Mouse (Mus musculus) hindbrain, embryonic 11.5 days (tissue): ENCODE data around the gene Phlda1. TPM values are rescaled to one million over a fixed set of nuclear protein-coding genes. Genes with fewer than 3 reads are reported as not detected.
A peak's percentile ranks its signal among the peaks of the same experiment; 100 is the strongest.
"Not testable (repeated sequence)": the region's sequence is repeated elsewhere in the genome, so short reads cannot be mapped to it uniquely, and the experiment has no call there.

Experiments
- ATAC-seq: fragments of 200-750 bp; cut with Nextera tagmentation; 2 replicates; pipeline ENCODE4 v1.8.0; 2017; ENCODE audit warnings: mild to moderate bottlenecking, moderate TSS enrichment, moderate library complexity; ENCODE audit not compliant: low FRiP score
- DNase-seq: peaks from one replicate; pipeline ENCODE4 v3.0.0-alpha.2; 2015; ENCODE audit warnings: low spot score
- H3K27ac ChIP-seq: fragments of 300-500 bp; sonication (generic); 2 replicates; pipeline ENCODE4 v1.5.1; 2014; ENCODE audit warnings: mild to moderate bottlenecking, low read depth, low read length
- H3K27me3 ChIP-seq: fragments of 300-500 bp; sonication (generic); 2 replicates; pipeline ENCODE4 v1.6.1; 2014; ENCODE audit warnings: mild to moderate bottlenecking, low read length, moderate library complexity, mixed read lengths; ENCODE audit not compliant: control insufficient read depth, insufficient read depth
- H3K36me3 ChIP-seq: fragments of 300-500 bp; sonication (generic); 2 replicates; pipeline ENCODE4 v1.6.1; 2014; ENCODE audit warnings: mild to moderate bottlenecking, low read length, moderate library complexity, mixed read lengths; ENCODE audit not compliant: control insufficient read depth, insufficient read depth
- H3K4me1 ChIP-seq: fragments of 300-500 bp; sonication (generic); replicated peaks from 2 replicates; pipeline ENCODE4 v1.6.1; 2014; ENCODE audit warnings: low read length, mixed read lengths; ENCODE audit not compliant: control insufficient read depth, insufficient read depth
- H3K4me2 ChIP-seq: fragments of 300-500 bp; sonication (generic); replicated peaks from 2 replicates; pipeline ENCODE4 v1.6.1; 2014; ENCODE audit warnings: mild to moderate bottlenecking, low read depth, low read length
- H3K4me3 ChIP-seq: fragments of 300-500 bp; sonication (generic); 2 replicates; pipeline ENCODE4 v1.5.1; 2014; ENCODE audit warnings: low read depth, low read length
- H3K9ac ChIP-seq: fragments of 300-500 bp; sonication (generic); 2 replicates; pipeline ENCODE4 v1.6.1; 2014; ENCODE audit warnings: low read depth, low read length
- H3K9me3 ChIP-seq: fragments of 300-500 bp; sonication (generic); 2 replicates; pipeline ENCODE4 v1.6.1; 2016; ENCODE audit warnings: low read length; ENCODE audit not compliant: control insufficient read depth
- WGBS: fragments of 180-500 bp; shearing (Covaris S2); extraction: QIAGEN DNeasy Blood & Tissue Kit; methylation state at CpG from one replicate; pipeline ENCODE4 v1.1.7; 2014; 5-methylcytosine and 5-hydroxymethylcytosine counted together
- polyA plus RNA-seq: library from polyadenylated mRNA; unstranded; fragments of >200 nt; fragmentation: Nextera tagmentation; extraction: Ambion mirVana; gene quantifications from 2 replicates; pipeline ENCODE4 v1.2.1, GENCODE M21; 2014

Gene Phlda1
- polyA plus RNA-seq, 1 experiment from 2014 or later = 30.0 TPM

DNA sequence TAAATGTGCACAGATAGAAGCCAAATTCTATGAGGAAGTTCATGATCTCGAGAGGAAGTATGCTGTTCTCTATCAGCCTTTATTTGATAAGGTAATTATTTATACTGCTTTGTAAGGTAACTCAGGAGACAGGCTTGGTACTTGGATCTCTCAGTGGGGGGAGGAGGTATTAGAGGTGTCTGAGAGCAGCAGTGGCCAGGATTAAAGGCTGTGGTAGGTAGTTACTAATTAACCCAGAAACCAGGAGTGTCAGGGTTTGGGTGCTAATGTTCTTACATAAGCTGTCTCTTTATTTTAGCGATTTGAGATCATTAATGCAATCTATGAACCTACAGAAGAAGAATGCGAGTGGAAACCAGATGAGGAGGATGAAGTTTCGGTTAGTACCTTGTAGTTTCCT is 16.0 kb upstream of the Phlda1 start:
- not testable (repeated sequence) for DNase-seq, H3K4me1 ChIP-seq, H3K9me3 ChIP-seq, H3K27ac ChIP-seq, H3K9ac ChIP-seq, H3K27me3 ChIP-seq, H3K4me2 ChIP-seq, H3K4me3 ChIP-seq, ATAC-seq
- H3K36me3 ChIP-seq = 0 out of 2 replicates have a peak, but pooled peaks cover 11% of the 10 kb centered on the region
- 96% methylated on average over 4 of the region's 4 CpGs for WGBS

DNA sequence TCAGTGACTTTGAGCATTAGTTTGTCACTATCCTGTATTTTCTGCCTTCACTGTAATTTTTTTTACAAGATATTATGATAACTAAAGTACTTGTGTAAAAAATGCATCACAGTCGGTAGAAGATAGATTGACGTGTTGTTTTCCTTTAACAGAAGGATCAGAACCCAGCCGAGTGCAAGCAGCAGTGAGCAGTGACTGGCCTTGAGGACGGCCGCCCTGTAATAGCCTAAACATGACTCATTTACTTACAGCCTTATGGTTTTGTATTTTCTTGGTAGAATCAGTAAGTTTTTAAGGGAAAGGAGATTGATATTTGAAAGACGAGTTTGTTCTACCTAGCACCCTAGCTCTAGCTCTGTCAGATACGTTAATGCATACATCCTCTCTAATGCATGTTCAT is 10.2 kb upstream of the Phlda1 start:
- H3K4me1 ChIP-seq = no peaks in the 10 kb centered on the region
- DNase-seq (no peak), ATAC-seq (no peak)
- H3K4me2 ChIP-seq = no peak overlapping the region
- 92% methylated on average over 7 of the region's 7 CpGs for WGBS
- no peak overlapping the region for H3K9ac ChIP-seq
- no peak overlapping the region for H3K4me3 ChIP-seq
- H3K9me3 ChIP-seq = no peaks in the 10 kb centered on the region
- H3K27ac ChIP-seq = no peak overlapping the region
- H3K36me3 ChIP-seq = 0 out of 2 replicates have a peak, but pooled peaks cover 7% of the 10 kb centered on the region
- no peaks in the 10 kb centered on the region for H3K27me3 ChIP-seq

DNA sequence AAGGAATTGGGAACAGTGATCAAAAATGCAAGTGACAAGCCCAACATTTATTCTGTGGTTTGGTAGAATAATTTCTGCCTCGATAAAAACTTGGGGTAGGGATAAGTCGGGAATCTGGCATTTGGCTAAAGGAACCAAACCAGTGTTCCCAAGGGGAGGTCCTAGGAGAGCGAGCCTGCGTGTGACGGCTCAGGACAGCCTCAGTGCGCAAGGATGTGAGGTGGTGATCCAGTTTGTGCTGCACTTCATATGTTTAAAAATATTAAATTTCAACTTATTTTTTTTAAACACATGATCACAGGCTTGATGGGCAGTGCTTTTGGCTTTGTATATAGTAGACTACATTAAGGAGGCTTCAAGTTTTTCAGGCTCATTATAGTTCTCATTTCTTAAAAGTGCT is 6.2 kb upstream of the Phlda1 start:
- WGBS = 73% methylated on average over 6 of the region's 6 CpGs
- Histone ChIP-seq H3K4me3 (no peak overlapping the region), H3K9ac (no peak overlapping the region), H3K9me3 (no peaks in the 10 kb centered on the region), H3K4me1 (no peaks in the 10 kb centered on the region), H3K27ac (no peak overlapping the region), H3K36me3 (no peaks in the 10 kb centered on the region), H3K27me3 (no peaks in the 10 kb centered on the region), H3K4me2 (no peak overlapping the region)
- DNase-seq (no peak), ATAC-seq (no peak)

DNA sequence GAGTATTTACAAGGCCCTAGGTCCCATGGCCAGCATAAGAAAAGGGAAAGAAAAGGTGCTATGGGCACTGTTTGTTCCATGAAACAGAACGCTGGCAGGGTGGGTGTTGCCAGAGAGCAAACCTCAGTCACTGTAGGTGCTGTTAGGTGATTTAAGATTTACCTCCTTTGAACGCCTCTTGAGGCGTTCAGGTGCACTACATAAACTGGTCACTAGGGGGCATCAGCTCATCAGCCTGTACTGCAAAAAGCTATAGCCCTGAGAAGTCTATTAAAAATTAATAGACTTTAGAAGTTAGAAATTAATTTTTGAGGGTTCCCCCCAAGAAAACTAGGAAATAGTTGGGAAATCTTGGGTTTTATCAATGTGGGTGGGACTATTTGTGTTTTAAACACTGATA is 3.0 kb upstream of the Phlda1 start:
- 2% methylated on average over 3 of the region's 3 CpGs for WGBS
- Histone ChIP-seq H3K36me3 (no peaks in the 10 kb centered on the region), H3K4me3 (no peak overlapping the region), H3K4me1 (no peaks in the 10 kb centered on the region), H3K27ac (no peak overlapping the region), H3K9ac (no peak overlapping the region), H3K4me2 (no peak overlapping the region), H3K27me3 (no peaks in the 10 kb centered on the region), H3K9me3 (no peaks in the 10 kb centered on the region)
- no peak for ATAC-seq
- peak; percentile 86 for DNase-seq

DNA sequence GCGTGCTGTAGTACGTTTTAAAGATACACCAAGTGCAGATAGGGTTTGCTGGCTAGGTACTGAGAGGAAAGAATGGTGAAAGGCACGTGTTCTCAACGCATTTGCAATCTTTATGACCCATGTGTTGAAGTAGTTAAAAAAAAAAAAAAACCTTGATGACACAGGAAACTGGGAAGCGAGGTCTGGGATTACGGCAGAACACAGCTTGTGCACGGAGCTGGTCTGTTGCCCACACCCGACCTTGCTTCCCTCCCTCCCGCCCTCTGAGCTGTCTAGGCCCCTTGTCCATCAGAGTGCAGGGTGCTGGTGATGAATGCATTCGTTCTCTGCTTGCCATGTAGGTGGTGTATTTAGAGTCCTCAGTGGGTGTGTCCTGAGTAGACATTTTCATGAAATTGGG is 2.4 kb upstream of the Phlda1 start:
- H3K27me3 ChIP-seq = no peaks in the 10 kb centered on the region
- H3K4me3 ChIP-seq = no peak overlapping the region
- H3K36me3 ChIP-seq = no peaks in the 10 kb centered on the region
- DNase-seq (no peak), ATAC-seq (no peak)
- H3K27ac ChIP-seq = no peak overlapping the region
- no peak overlapping the region for H3K4me2 ChIP-seq
- no peaks in the 10 kb centered on the region for H3K4me1 ChIP-seq
- 44% methylated on average over 10 of the region's 10 CpGs for WGBS
- no peak overlapping the region for H3K9ac ChIP-seq
- no peaks in the 10 kb centered on the region for H3K9me3 ChIP-seq

DNA sequence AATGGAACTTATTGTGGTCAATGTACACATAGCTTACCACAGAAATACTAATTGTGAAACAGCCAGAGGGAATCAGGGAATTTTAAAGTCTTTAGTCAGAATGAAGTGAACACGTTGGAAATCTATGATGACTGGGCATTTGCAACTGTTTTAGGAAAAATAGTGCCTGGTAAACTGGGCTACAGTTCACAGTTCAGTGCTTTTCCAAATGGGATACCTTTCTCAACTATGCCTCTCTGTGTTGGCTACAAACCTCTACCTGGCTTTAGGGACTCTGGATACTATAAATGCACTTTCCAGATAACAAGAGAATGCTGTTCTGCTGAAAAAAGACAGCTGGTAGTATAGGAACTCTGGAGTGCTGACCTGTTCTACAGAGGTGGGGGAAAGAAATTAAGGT is 1.5 kb upstream of the Phlda1 start:
- H3K4me2 ChIP-seq = no peak overlapping the region
- no peaks in the 10 kb centered on the region for H3K27me3 ChIP-seq
- ATAC-seq = no peak
- no peaks in the 10 kb centered on the region for H3K36me3 ChIP-seq
- DNase-seq = no peak
- WGBS = 65% methylated on average over 1 of the region's 1 CpGs
- no peak overlapping the region for H3K9ac ChIP-seq
- peaks cover 3% of the 10 kb centered on the region; the same call in 1 of the 2 replicates for H3K4me1 ChIP-seq
- no peaks in the 10 kb centered on the region for H3K9me3 ChIP-seq
- H3K27ac ChIP-seq = no peak overlapping the region
- no peak overlapping the region for H3K4me3 ChIP-seq

DNA sequence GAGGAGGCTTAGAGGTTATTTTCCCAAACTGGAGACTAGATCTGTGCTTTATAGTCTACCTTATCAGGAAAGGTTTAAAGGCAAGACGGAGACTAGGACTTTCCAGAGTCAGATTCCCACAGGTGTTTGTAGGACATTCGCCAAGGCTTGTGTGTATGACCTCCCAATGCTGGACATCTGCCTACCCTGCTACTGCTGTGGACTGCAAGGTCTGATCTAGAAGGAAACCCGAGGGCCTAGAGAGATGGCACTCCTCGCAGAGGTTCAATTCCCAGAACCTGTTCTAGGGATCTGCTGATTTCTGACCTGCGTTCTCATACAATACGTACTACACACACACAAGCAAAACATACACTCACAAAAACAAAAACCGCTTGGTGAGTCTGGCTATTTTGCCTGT is 680 bp upstream of the Phlda1 start:
- H3K9ac ChIP-seq = no peak overlapping the region
- H3K4me3 ChIP-seq = no peak overlapping the region
- no peak overlapping the region for H3K4me2 ChIP-seq
- H3K27ac ChIP-seq = no peak overlapping the region
- DNase-seq (peak; percentile 27), ATAC-seq (no peak)
- H3K36me3 ChIP-seq = no peaks in the 10 kb centered on the region
- H3K27me3 ChIP-seq = no peaks in the 10 kb centered on the region
- 58% methylated on average over 7 of the region's 7 CpGs for WGBS
- no peaks in the 10 kb centered on the region for H3K9me3 ChIP-seq
- peaks cover 3% of the 10 kb centered on the region; the same call in 1 of the 2 replicates for H3K4me1 ChIP-seq

DNA sequence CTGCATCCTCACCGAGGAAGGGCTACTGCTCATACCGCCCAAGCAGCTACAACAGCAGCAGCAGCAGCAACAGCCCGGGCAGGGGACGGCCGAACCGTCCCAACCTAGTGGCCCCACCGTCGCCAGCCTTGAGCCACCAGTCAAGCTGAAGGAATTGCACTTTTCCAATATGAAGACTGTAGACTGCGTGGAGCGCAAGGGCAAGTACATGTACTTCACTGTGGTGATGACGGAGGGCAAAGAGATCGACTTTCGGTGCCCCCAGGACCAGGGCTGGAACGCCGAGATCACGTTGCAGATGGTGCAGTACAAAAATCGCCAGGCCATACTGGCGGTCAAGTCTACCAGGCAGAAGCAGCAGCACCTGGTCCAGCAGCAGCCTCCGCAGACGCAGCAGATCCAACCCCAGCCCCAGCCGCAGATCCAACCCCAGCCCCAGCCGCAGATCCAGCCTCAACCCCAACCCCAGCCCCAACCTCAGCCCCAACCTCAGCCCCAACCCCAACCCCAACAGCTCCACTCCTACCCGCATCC is 907 bp downstream of the Phlda1 start:
- no peak for DNase-seq
- peak overlapping the region; percentile 63 for H3K4me3 ChIP-seq
- peak; percentile 40 for ATAC-seq
- H3K9ac ChIP-seq = peak overlapping the region; percentile 72
- no peaks in the 10 kb centered on the region for H3K36me3 ChIP-seq
- peak overlapping the region; percentile 57 for H3K4me2 ChIP-seq
- H3K27me3 ChIP-seq = no peaks in the 10 kb centered on the region
- no peaks in the 10 kb centered on the region for H3K9me3 ChIP-seq
- WGBS = under 1% methylated on average over 21 of the region's 23 CpGs
- peaks cover 3% of the 10 kb centered on the region; the same call in 1 of the 2 replicates for H3K4me1 ChIP-seq
- H3K27ac ChIP-seq = peak overlapping the region; percentile 84

DNA sequence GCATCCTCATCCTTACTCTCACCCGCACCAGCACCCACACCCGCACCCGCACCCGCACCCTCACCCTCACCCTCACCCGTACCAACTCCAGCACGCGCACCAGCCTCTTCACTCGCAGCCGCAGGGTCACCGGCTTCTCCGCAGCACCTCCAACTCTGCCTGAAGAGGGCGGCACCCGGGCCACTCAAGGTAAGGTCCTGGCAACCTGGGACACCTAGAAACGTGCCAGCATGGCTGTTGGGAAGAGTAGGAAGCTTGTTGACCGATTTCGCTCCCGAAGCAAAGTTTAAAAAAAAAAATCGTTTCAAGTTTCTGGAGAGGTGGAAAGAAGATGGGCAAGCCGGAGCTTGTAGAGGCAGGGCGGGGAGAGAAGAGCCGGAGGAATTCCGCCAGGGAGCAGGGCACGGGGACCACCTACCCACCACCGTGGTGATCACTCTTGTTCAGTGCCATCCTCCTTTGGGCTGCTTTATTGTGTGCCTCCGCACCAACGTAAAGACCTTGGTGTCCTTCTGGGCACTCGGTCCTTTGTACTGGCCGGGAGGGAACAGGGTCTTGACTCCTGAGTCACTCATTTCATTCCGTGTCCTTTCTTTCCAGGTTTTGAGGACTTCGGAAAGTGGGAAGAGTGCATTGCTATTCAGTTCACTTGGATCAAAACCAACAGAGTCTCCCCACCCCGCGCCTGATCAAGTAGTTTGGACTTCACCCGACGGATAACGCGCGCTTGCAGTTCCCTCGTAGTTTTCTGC is 1.6 kb downstream of the Phlda1 start:
- DNase-seq (peak; percentile 68), ATAC-seq (no peak; the same call in none of the 2 replicates)
- WGBS = under 1% methylated on average over 36 of the region's 38 CpGs
- H3K9ac ChIP-seq = peak overlapping the region; percentile 72
- H3K36me3 ChIP-seq = no peaks in the 10 kb centered on the region
- H3K4me2 ChIP-seq = peak overlapping the region; percentile 57
- peak overlapping the region; percentile 63 for H3K4me3 ChIP-seq
- H3K4me1 ChIP-seq = peaks cover 3% of the 10 kb centered on the region; the same call in 1 of the 2 replicates
- no peaks in the 10 kb centered on the region for H3K27me3 ChIP-seq
- H3K9me3 ChIP-seq = no peaks in the 10 kb centered on the region
- peak overlapping the region; percentile 84 for H3K27ac ChIP-seq
